Mouse (Mus musculus) kidney, embryonic 16.5 days (tissue): ENCODE measurements at regions not wholly inside any gene's neighbourhood (a gene's known extent, or its start where the extent isn't known, plus 50 kb on each side); places are given as distances from the start of the nearest gene placed in this dataset.
A peak's percentile ranks its signal among the peaks of the same experiment; 100 is the strongest.

ENCODE experiments used
- ATAC-seq: fragments of 200-750 bp; cut with Nextera tagmentation; 2 replicates; pipeline ENCODE4 v1.8.0; 2017; ENCODE audit warnings: moderate TSS enrichment; ENCODE audit not compliant: low FRiP score, low TSS enrichment
- H3K27ac ChIP-seq: fragments of 300-500 bp; sonication (generic); 2 replicates; pipeline ENCODE4 v1.5.1; 2014; ENCODE audit warnings: low read length
- H3K27me3 ChIP-seq: fragments of 300-500 bp; sonication (generic); 2 replicates; pipeline ENCODE4 v1.6.1; 2014; ENCODE audit warnings: low read length, control low read depth, mixed read lengths; ENCODE audit not compliant: insufficient read depth
- H3K36me3 ChIP-seq: fragments of 300-500 bp; sonication (generic); 2 replicates; pipeline ENCODE4 v1.6.1; 2014; ENCODE audit warnings: low read length, control low read depth, mixed read lengths; ENCODE audit not compliant: insufficient read depth
- H3K4me1 ChIP-seq: fragments of 300-500 bp; sonication (generic); 2 replicates; pipeline ENCODE4 v1.6.1; 2014; ENCODE audit warnings: low read length, control low read depth, mixed read lengths; ENCODE audit not compliant: insufficient read depth
- H3K4me2 ChIP-seq: fragments of 300-500 bp; sonication (generic); replicated peaks from 2 replicates; pipeline ENCODE4 v1.6.1; 2014; ENCODE audit warnings: low read depth, low read length
- H3K4me3 ChIP-seq: fragments of 300-500 bp; sonication (generic); 2 replicates; pipeline ENCODE4 v1.5.1; 2014; ENCODE audit warnings: mild to moderate bottlenecking, low read length
- H3K9ac ChIP-seq: fragments of 300-500 bp; sonication (generic); replicated peaks from 2 replicates; pipeline ENCODE4 v1.6.1; 2014; ENCODE audit warnings: low read length
- H3K9me3 ChIP-seq: fragments of 300-500 bp; sonication (generic); 2 replicates; pipeline ENCODE4 v1.6.1; 2016; ENCODE audit warnings: low read length, control low read depth
- WGBS: fragments of 180-500 bp; shearing (Covaris S2); extraction: QIAGEN DNeasy Blood & Tissue Kit; methylation state at CpG from one replicate; pipeline ENCODE4 v1.1.7; 2014; 5-methylcytosine and 5-hydroxymethylcytosine counted together

- no peak for ATAC-seq
- Histone ChIP-seq H3K4me2 (no peak overlapping the region), H3K36me3 (no peaks in the 10 kb centered on the region), H3K9me3 (no peaks in the 10 kb centered on the region), H3K4me3 (no peak overlapping the region), H3K4me1 (no peaks in the 10 kb centered on the region), H3K27me3 (no peaks in the 10 kb centered on the region), H3K27ac (no peak overlapping the region), H3K9ac (no peak overlapping the region)
- WGBS: 87% methylated on average over 1 of the region's 1 CpGs
Observed at GRCm38 (mm10) chr8:127829659-127830058, 528.7 kb upstream of the Nrp1 start.

DNA sequence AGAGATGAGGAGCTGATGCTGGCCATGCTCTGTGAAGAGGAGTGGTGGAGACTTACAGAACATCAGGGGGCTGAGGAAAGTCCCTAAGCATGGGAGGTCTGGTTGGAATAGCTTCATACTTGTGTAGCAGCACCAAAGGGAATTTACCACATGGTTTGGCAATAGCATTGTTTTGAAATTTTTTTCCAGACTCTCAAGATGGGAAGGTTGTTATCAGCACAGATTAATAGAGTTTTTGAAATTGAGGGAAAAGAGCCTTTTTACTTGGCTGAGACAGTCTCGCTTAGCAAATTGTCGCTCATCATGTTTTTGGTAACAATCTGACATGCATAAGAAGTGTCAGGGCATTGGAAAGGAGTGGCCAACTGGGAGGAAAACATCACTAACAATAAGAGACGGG is 524.4 kb upstream of the Nrp1 start:
- no peak for ATAC-seq
- H3K9me3 ChIP-seq: no peaks in the 10 kb centered on the region
- no peak overlapping the region for H3K27ac ChIP-seq
- no peaks in the 10 kb centered on the region for H3K27me3 ChIP-seq
- H3K4me1 ChIP-seq: no peaks in the 10 kb centered on the region
- no peak overlapping the region for H3K4me2 ChIP-seq
- WGBS: 82% methylated on average over 3 of the region's 3 CpGs
- H3K9ac ChIP-seq: no peak overlapping the region
- H3K4me3 ChIP-seq: no peak overlapping the region
- H3K36me3 ChIP-seq: no peaks in the 10 kb centered on the region

- Histone ChIP-seq H3K27ac (no peak overlapping the region), H3K4me2 (no peak overlapping the region), H3K4me1 (no peaks in the 10 kb centered on the region), H3K9ac (no peak overlapping the region), H3K36me3 (no peaks in the 10 kb centered on the region), H3K27me3 (no peaks in the 10 kb centered on the region), H3K9me3 (no peaks in the 10 kb centered on the region), H3K4me3 (no peak overlapping the region)
- ATAC-seq: no peak
- 82% methylated on average over 6 of the region's 6 CpGs for WGBS
Observed at GRCm38 (mm10) chr8:127836410-127837206, 521.8 kb upstream of the Nrp1 start.

- Histone ChIP-seq H3K27me3 (no peaks in the 10 kb centered on the region), H3K4me3 (no peak overlapping the region), H3K4me1 (no peaks in the 10 kb centered on the region), H3K9me3 (no peaks in the 10 kb centered on the region), H3K27ac (no peak overlapping the region), H3K9ac (no peak overlapping the region), H3K36me3 (no peaks in the 10 kb centered on the region), H3K4me2 (no peak overlapping the region)
- no peak for ATAC-seq
Observed at GRCm38 (mm10) chr8:127838311-127838710, 520.1 kb upstream of the Nrp1 start.

DNA sequence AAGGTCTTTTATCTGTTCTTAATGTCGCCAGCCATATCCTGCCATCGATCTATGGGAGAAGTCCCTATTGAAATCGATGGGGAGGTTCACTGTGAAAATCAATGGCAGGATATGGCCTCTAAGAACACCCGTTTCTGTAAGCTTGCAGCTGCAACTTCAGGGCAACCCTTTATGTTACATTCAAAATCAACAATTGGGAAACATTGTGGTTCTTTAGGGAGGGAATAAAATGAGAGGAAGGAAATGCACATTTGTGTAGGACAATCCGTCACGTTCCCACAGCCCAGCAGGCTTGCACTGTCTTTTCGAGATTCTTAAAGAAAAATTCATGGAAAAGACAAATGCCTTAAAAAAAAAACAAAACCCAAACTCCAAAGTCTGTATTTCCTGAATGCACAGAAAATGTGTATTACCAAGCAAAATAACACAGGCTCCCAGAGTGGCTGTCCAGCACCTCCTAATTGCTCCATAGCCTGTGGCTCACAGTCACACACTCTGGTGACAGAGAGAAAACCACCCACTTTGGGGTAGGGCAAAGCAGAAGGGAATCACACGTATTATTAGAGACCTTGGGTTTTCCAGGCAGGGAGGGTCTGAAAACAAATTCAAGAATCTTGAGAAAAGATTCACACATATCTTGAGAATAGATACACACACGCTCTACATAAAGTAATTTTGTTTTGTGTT is 510.9 kb upstream of the Nrp1 start:
- H3K27me3 ChIP-seq: no peaks in the 10 kb centered on the region
- no peak for ATAC-seq
- H3K9ac ChIP-seq: no peak overlapping the region
- 71% methylated on average over 9 of the region's 9 CpGs for WGBS
- no peaks in the 10 kb centered on the region for H3K4me1 ChIP-seq
- H3K4me2 ChIP-seq: no peak overlapping the region
- no peaks in the 10 kb centered on the region for H3K36me3 ChIP-seq
- no peak overlapping the region for H3K4me3 ChIP-seq
- no peaks in the 10 kb centered on the region; the same call in 1 of the 2 replicates for H3K9me3 ChIP-seq
- peak overlapping the region; percentile 50; the same call in 1 of the 2 replicates for H3K27ac ChIP-seq

DNA sequence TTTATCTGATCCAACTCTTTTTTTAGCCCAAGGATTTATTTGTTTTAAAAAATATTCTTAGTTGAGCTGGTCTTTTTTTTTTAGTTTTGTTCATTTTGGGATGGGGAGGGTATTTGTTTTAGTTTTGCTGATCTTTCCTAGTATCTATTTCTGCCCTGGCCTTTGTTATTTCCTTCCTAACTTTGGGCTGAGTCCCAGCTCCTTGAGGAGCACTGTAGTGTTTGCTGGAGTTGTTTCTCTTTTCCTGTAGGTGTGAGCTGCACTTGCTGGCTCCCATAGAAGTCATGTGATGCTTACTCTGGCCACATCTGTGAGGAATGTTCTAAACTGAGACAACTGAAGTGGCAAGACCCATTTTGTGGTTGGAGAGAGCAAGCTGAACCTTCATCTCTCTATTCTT is 508.5 kb upstream of the Nrp1 start:
- no peak overlapping the region for H3K27ac ChIP-seq
- no peaks in the 10 kb centered on the region for H3K36me3 ChIP-seq
- H3K4me3 ChIP-seq: no peak overlapping the region
- ATAC-seq: no peak
- no peaks in the 10 kb centered on the region for H3K4me1 ChIP-seq
- H3K27me3 ChIP-seq: no peaks in the 10 kb centered on the region
- no peak overlapping the region for H3K4me2 ChIP-seq
- no peaks in the 10 kb centered on the region; the same call in 1 of the 2 replicates for H3K9me3 ChIP-seq
- no peak overlapping the region for H3K9ac ChIP-seq

- H3K4me3 ChIP-seq: no peak overlapping the region
- H3K9ac ChIP-seq: no peak overlapping the region
- no peak overlapping the region for H3K27ac ChIP-seq
- no peak overlapping the region for H3K4me2 ChIP-seq
- WGBS: 25% methylated on average over 4 of the region's 4 CpGs
- ATAC-seq: peak; percentile 83; the same call in 1 of the 2 replicates
- H3K36me3 ChIP-seq: no peaks in the 10 kb centered on the region
- no peaks in the 10 kb centered on the region for H3K9me3 ChIP-seq
- H3K27me3 ChIP-seq: no peaks in the 10 kb centered on the region
- H3K4me1 ChIP-seq: peaks cover 14% of the 10 kb centered on the region
Observed at GRCm38 (mm10) chr8:127855653-127856300, 502.6 kb upstream of the Nrp1 start.

- no peak for ATAC-seq
Observed at GRCm38 (mm10) chr8:127856351-127857135, 501.9 kb upstream of the Nrp1 start.

DNA sequence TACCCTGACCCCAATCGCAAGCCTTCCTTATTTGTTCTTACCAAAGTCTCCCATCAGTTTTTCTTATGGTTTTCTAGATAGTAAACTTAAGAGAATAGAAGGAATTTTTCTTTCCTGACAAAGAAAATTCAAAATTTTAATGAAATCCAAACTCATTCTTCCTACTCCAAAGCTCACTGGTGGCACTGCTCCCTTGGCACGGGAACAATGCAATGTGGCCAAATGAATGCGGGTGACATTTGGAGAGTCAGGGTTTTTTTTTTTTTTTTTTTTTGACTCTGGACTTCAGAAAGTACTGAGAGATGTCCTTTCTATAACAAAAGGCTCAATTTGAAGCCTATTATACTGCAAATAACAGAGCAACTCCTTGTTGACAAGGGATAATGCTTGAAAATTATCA is 499.4 kb upstream of the Nrp1 start:
- Histone ChIP-seq H3K4me1 (peaks cover 14% of the 10 kb centered on the region), H3K9me3 (no peaks in the 10 kb centered on the region), H3K36me3 (no peaks in the 10 kb centered on the region), H3K4me3 (no peak overlapping the region), H3K4me2 (no peak overlapping the region), H3K27ac (no peak overlapping the region), H3K9ac (no peak overlapping the region), H3K27me3 (no peaks in the 10 kb centered on the region)
- 91% methylated on average over 3 of the region's 3 CpGs for WGBS
- ATAC-seq: no peak

More at GRCm38 (mm10) chr8:127856351-127857135, 501.9 kb upstream of the Nrp1 start:
- no peaks in the 10 kb centered on the region for H3K36me3 ChIP-seq
- H3K9ac ChIP-seq: no peak overlapping the region
- no peak overlapping the region for H3K27ac ChIP-seq
- WGBS: 46% methylated on average over 5 of the region's 5 CpGs
- H3K4me2 ChIP-seq: no peak overlapping the region
- no peak overlapping the region for H3K4me3 ChIP-seq
- H3K9me3 ChIP-seq: no peaks in the 10 kb centered on the region
- peaks cover 14% of the 10 kb centered on the region for H3K4me1 ChIP-seq
- H3K27me3 ChIP-seq: no peaks in the 10 kb centered on the region
